Mouse (Mus musculus): ENCODE data around the gene Edem3.
"Not testable (repeated sequence)": the region's sequence is repeated elsewhere in the genome, so short reads cannot be mapped to it uniquely, and the experiment has no call there.

Edem3 gene

DNA sequence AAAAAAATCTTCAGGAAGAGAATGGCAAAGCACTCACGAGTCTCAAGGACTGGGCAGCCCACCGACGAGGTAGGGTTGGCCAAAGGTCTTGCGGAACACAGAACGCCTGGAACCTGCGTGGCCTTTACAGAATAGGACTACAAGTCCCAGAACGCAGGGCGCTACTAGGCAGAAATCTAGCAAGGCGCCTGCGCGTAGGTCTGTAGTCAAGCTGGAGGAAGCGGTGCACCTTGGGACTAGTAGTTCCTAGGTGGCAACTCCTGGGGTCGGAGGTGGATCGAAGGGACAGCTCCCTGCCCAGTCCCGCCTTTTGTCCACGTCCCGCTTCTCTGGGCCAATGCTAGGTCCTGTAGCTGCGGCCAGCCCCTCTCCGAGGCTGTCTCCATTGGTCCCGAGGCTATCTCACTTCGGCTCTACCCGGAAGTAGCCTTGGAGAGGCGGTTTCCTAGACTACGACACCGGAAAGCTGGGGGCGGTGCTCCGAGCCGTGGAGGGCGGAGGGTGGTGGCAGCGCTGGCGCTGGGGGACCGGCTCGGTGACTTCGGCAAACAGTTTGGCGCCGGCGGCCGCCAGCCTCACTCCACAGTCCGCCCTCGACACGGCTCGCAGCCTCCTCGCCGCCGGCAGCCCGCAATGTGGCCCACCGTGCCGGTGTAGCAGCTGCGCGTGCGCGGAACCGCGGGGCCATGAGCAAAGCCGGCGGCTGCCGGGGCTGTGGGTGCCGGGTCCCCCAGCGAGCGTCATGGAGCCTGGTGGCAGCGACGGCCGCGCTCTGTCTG lies at the start of gene Edem3:
Gene Edem3, plus strand, starts transcription at position 491 of the 779 bp plus-strand sequence.
- peak; percentile 99 for DNase-seq

DNA sequence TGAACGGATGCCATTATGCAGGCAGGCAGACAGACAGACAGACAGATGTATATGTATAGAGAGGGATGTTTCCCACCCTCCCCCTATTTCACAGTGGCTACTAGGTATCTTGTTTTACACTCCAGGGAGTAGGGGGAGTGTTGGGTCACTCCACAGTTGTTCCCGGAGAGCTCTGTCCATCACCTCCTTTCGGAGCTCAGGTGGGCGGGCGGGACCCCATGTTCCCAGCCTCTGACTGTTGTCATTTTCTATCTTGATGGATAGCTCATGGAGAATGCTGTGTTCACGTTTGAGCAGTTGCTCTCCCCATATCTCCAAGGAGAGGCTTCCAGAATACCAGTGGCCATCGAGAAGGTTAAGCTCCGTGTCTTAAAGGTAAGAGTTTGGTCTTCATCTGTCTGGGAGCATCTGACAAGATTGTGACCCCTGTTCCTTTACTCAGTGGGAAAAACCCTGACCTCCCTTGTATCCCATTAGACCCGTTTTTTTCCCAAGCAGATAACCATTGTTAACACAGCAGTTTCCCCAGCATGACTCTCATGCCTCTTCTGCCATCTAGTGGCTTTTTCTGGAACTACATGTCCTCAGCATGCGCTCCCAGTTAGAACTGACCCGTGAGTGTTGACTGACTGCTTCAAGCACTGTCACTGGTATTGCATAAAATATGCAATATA lies 49.3 kb upstream of the Edem3 start:
- peak; percentile 94 for DNase-seq

GRCm38 (mm10) chr1:151706397-151706752 lies 48.8 kb upstream of the Edem3 start:
- DNase-seq: no peak

GRCm38 (mm10) chr1:151708966-151709733 lies 46.0 kb upstream of the Edem3 start:
- peak; percentile 60 for DNase-seq

- no peak for DNase-seq
Measured at GRCm38 (mm10) chr1:151709734-151710022, 45.5 kb upstream of the Edem3 start.

- DNase-seq: peak; percentile 21
Measured at GRCm38 (mm10) chr1:151710424-151711055, 44.6 kb upstream of the Edem3 start.

DNA sequence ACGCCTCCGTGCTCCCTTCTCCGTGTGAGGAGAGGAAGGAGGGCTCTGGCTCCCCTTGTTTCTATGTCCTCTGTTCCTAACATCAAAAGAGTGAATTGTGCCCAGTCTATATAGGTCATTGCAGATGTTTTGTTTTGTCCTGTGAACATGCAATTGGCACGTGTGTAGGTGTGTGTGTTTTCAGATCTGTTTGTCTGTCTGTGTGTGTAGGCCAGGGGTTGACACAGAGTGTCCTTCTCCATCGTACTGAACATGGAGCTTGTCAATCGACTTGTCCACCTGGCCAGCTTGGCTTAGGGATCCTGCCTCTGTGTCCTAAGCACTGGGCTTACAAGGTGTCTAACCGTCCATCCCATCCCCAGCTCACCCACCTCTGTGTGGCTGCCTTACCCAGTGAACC lies 44.1 kb upstream of the Edem3 start:
- DNase-seq: no peak

DNA sequence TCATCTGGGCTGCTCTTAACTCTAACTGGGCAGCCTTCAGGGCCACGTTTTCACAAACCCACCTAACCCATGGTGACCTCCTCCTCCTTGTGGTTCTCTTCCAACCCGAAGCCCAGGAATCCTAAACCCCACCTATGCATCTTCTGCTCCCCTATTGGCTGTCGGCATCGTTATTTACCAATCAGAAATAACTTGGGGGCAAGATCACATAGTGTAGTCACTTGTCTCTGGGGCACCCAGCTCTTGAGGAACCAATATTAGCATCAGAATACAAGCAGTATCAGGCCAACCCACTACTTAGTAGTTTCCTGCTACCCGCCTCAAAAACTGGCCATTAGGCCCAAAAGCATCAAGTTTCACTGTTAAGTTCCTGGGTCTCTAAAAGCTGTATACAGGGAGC lies 42.5 kb upstream of the Edem3 start:
- DNase-seq: no peak

DNA sequence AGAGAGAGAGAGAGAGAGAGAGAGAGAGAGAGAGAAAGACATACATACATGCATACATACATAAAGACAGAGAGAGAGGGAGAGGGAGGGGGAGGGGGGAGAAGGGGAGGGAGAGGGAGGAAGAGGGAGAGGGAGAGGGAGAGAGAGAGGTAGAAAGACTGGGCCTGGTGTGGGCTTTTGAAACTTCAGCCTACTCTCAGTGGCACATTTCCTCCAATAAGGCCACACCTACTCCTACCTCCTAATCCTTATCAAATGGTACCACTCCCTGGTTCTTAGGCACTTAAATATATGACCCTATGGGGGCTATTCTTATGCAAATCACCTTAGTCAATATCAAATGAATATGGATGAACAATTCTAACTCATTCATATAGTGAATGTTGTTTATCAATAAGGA lies 41.5 kb upstream of the Edem3 start:
- no peak for DNase-seq

DNA sequence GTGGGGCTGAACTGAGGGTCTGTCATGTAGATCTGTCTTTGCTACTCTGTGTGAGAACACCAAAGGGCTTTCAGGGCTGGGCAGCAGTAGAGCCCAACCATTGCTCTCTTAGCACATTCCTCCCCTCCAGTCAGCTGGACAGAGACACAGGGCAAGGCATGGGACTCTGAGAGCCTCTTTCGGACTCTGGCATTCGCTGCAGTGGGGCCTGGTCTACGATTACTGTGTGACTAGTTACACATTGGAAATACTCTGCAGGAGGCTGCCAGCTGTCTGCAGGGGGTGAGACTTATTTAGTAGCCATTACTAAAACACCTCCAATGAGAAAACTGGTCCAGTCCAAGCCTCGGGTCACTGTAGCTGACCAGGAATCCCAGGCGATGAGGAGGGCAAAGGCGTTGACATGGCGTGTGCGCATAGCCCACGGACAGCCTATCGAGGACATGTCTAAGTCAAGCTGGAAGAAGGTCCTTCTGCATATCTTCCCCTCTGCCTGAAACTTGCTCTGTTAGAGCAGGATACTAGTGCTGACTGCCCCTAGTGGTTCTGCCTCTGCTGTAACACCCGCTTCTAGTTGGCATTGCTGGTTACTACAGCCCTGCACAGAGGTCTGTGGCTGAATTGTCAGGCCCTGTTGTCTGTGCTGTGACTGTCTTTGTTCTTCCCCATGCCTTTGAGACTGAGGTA lies 39.0 kb upstream of the Edem3 start:
- DNase-seq: no peak

DNA sequence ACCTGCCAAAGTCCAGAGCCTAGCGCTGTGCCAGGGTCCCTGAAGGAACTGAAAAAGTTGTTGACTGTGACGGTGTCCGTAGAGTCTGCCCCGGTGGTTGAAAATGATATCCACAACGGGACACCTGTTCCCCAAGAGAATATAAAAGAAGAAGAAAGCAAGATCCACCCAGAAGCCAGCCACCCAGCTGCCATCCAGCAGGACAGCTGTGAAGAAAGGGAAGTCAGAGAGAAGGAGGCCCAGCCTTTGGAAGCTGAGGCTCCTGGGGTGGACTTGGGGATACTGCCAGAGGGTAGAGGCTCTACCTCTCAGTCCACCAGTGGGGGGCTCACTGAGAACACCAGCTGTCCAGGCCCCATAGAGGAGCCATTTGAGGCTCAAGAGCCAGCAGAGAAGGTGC lies 37.5 kb upstream of the Edem3 start:
- DNase-seq: no peak

- DNase-seq: peak; percentile 42
Measured at GRCm38 (mm10) chr1:151718575-151718974, 36.6 kb upstream of the Edem3 start.

DNA sequence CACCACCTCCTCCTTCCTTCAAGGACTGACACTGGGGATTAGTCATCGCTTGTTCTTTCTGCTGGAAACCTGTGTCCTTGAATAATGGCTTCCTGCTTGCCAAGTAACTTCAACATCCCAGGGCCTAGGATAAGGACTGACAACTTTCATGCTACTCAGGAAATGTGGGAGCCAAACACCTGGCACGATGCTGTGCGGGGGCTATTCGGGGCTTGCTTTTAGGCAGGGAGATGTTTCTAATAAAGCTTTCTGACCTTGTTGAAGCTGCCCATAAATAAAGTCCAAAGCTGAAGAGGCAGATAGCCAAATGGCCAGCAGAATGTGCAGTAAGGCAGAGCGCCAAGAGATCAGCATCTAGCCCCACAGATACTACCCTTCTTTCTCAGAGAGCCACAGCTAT lies 35.3 kb upstream of the Edem3 start:
- DNase-seq: no peak

DNA sequence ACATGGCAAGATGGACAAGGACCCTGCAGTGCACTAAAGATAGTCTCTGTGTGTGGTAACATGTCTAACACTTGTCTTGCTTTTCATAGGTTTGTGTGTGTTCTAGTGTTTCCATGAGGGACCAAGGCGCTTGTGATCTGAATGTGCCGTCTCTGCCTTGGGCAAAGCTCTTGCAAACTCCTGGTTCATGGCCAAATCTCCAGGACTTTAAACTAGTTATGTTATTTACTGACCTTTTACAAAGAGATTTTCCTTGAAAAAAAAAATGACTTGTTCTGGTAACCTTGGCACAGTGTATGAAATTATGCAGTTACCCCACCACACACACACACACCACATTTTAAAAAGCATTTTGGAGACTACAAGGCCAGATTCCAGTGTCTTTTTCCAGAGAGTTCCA lies 34.6 kb upstream of the Edem3 start:
- DNase-seq: no peak

GRCm38 (mm10) chr1:151721357-151721983 lies 33.7 kb upstream of the Edem3 start:
- peak; percentile 42 for DNase-seq

- DNase-seq: no peak
Measured at GRCm38 (mm10) chr1:151723771-151724170, 31.4 kb upstream of the Edem3 start.

- DNase-seq: no peak
Measured at GRCm38 (mm10) chr1:151725590-151725989, 29.6 kb upstream of the Edem3 start.

DNA sequence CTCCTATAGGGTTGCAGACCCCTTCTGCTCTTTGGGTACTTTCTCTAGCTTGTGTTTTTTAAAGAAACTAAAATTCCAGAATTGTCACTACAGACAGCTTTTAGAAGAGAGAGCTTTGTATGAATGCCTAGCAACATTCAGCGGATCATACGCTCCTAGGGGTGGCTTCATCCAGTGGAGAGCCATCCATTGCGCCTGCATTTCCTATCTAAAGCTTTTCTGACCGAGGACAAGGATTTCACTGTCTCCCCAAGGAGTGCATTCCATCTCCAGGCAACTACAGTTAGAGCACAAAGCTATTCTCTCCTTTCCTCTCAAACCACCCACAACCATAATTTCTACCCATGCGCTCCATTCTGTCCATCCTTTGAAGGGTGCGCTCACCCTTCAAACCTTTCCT lies 28.8 kb upstream of the Edem3 start:
- no peak for DNase-seq

- no peak for DNase-seq
Measured at GRCm38 (mm10) chr1:151728141-151728540, 27.0 kb upstream of the Edem3 start.

DNA sequence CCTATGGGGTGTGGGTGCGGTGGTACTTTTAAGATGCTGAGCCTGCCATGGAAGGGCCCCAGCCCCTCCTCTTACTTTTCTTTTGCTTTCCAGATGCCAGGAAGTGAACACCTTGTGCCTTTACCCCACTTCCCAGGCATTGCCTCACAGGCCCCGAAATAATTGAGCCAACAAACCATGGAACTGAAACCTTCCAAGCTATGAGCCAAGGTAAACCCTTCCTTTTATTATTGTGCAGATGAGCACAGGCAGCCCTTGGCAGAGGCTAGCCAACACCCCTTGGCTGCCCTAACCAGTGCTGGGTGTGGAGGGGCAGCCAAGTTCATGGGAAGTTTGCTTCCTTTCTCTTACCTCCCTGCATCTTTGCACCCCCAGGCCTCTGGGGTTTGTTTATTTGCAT lies 18.0 kb upstream of the Edem3 start:
- DNase-seq: no peak

DNA sequence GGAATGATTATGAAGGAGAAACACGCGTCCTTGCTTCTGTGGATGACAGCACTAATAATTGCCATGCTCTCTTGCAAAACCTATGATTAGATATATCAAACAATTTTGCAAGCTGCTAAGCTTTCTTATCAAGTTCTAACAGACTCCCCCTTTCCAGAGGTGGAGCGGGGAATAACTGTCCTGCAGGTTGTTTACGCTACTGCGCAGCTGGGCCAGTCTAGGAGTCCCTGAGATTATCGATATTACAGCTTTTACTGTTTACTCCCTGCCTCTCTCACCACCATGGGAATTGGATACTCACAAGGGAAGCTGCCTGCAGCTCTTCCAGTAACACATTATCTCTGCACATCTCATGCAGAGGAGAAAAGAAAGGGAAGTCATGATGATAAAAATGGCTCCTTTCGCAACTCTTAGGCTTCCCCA lies 14.0 kb upstream of the Edem3 start:
- DNase-seq: no peak

DNA sequence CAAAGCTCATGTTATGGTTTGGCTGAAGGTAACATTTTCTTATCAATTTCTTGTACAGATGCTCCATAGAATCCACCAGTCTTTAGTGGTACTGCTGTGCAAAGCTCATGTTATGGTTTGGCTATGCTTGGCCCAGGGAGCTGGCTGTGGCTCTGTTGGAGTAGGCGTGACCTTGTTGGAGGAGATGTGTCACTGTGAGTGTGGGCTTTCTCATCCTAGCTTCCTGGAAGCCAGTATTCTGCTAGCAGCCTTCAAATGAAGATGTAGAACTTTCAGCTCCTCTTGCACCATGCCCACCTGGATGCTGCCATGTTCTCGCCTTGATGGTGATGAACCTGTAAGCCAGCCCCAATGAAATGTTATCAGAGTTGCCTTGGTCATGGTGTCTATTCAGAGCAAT lies 5.3 kb upstream of the Edem3 start:
- DNase-seq: not testable (repeated sequence)
